Mouse (Mus musculus): ENCODE data around the gene Polg2. TPM values are rescaled to one million over a fixed set of nuclear protein-coding genes. Genes with fewer than 3 reads are reported as not detected.

Polg2 gene
- total and polyA plus RNA-seq, 3 experiments, result 6.3 to 10.7 TPM; not detected in 1

DNA sequence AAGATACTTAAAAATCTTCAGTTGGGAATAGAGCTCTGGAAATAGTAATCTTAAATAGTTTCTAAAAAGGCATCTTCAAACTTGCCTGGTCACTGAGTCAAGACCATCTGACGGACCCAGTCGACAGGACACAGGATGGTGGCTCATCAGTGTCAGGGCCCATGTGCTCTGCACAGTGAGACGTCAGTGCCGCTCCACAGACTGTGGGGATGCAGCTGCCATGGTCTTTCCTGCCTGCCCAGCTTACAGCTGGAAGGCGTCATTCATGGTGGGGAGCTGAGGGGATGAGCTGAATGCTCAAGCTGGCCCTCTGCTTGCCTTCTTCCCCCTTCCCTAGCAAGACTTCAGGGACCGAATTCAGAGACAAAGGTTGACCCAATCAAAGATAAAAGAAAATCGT, 37.0 kb upstream of the Polg2 start:
- H3K36me3 ChIP-seq (ENCODE audit: control insufficient read depth in 1 of 2, insufficient read depth in 2 of 2, low read length in 2 of 2), result peaks cover 5 to 11% of the 10 kb centered on the region in 2 experiments; a peak in 3 of 4 replicates
- DNase-seq (ENCODE audit: low read depth, low spot score), result no peak
- H3K9me3 ChIP-seq (replicated peaks; ENCODE audit: insufficient read depth, low read length), result no peaks in the 10 kb centered on the region
- no peak overlapping the region for H3K27ac ChIP-seq (ENCODE audit: control insufficient read depth, low read depth, low read length)
- no peaks in the 10 kb centered on the region for H3K27me3 ChIP-seq (ENCODE audit: control insufficient read depth in 1 of 2, insufficient read depth in 2 of 2, low read length in 2 of 2)
- no peaks in the 10 kb centered on the region for H3K79me2 ChIP-seq (ENCODE audit: control insufficient read depth, insufficient read depth, low read length, poor library complexity)
- peaks cover 0 to 2% of the 10 kb centered on the region in 2 experiments; a peak in 1 of 4 replicates for H3K4me1 ChIP-seq (ENCODE audit: control insufficient read depth in 1 of 2, insufficient read depth in 2 of 2, low read length in 2 of 2)
- no peak for TF ChIP-seq GABPA (IDR thresholded peaks at IDR 0.05; ENCODE audit: low read depth, low read length)
- TF ChIP-seq E2F4 (IDR thresholded peaks at IDR 0.05; ENCODE audit: borderline replicate concordance, low read depth, low read length), result no peak
- TF ChIP-seq SIN3A (IDR thresholded peaks at IDR 0.05; ENCODE audit: low read length), result no peak
- no peak for TF ChIP-seq TCF12 (IDR thresholded peaks at IDR 0.05; ENCODE audit: low read depth, low read length)
- TF ChIP-seq JUND (IDR thresholded peaks at IDR 0.05; ENCODE audit: low read depth, low read length), result no peak
- TF ChIP-seq USF2 (IDR thresholded peaks at IDR 0.05; ENCODE audit: borderline replicate concordance in 1 of 2, insufficient read depth in 1 of 2, low read depth in 1 of 2, low read length in 2 of 2), result no peak
- TF ChIP-seq SMC3 (IDR thresholded peaks at IDR 0.05; ENCODE audit: low read depth, low read length), result no peak
- TF ChIP-seq ELF1 (IDR thresholded peaks at IDR 0.05; ENCODE audit: low read depth, low read length), result no peak
- no peak for TF ChIP-seq MAZ (IDR thresholded peaks at IDR 0.05; ENCODE audit: low read depth, low read length)
- no peak for TF ChIP-seq MYC (IDR thresholded peaks at IDR 0.05; ENCODE audit: low read depth, low read length)
- TF ChIP-seq UBTF (IDR thresholded peaks at IDR 0.05; ENCODE audit: borderline replicate concordance, insufficient read depth, low read depth, low read length), result no peak
- no peak for TF ChIP-seq ETS1 (IDR thresholded peaks at IDR 0.05; ENCODE audit: low read depth, low read length)
- TF ChIP-seq BHLHE40 (IDR thresholded peaks at IDR 0.05; ENCODE audit: borderline replicate concordance, low read depth, low read length), result no peak
- TF ChIP-seq KAT2A (conservative IDR thresholded peaks at IDR 0.05; ENCODE audit: low read depth, low read length), result no peak
- no peak for TF ChIP-seq CHD1 (IDR thresholded peaks at IDR 0.05; ENCODE audit: low read depth, low read length)
- no peak for TF ChIP-seq ZKSCAN1 (IDR thresholded peaks at IDR 0.05; ENCODE audit: low read depth, low read length)
- no peak for TF ChIP-seq ZMIZ1 (IDR thresholded peaks at IDR 0.05; ENCODE audit: low read depth, low read length)
- H3K4me3 ChIP-seq (ENCODE audit: control insufficient read depth in 1 of 2, insufficient read depth in 1 of 2, low read depth in 2 of 2, low read length in 2 of 2), result no peak overlapping the region
- no peak overlapping the region for H3K9ac ChIP-seq (ENCODE audit: control insufficient read depth, low read depth, low read length, poor library complexity, severe bottlenecking)

DNA sequence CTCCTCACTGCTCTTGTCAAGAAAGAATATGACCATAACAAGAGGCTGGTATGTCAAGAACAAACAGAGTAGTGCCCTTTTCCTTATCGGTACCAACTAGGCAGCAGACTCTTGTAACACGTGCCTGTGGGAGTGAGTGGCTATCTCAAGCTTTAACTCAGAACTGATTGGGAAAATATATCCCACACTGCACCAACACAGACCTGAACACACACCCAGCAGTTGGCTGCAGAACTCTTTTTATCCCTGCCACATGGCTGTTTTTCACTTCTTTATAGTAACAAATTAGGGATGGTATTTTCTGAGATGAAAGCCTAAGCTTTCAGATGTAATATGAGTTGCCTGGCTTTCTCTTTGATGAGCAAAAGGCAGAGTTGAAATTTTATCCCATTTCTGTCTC, 36.4 kb upstream of the Polg2 start:
- Histone ChIP-seq H3K79me2 (ENCODE audit: control insufficient read depth, insufficient read depth, low read length, poor library complexity) (no peaks in the 10 kb centered on the region), H3K27ac (ENCODE audit: control insufficient read depth, low read depth, low read length) (no peak overlapping the region), H3K4me1 (ENCODE audit: control insufficient read depth in 1 of 2, insufficient read depth in 2 of 2, low read length in 2 of 2) (no peaks in the 10 kb centered on the region), H3K9ac (ENCODE audit: control insufficient read depth, low read depth, low read length, poor library complexity, severe bottlenecking) (no peak overlapping the region), H3K4me3 (ENCODE audit: control insufficient read depth in 1 of 2, insufficient read depth in 1 of 2, low read depth in 2 of 2, low read length in 2 of 2) (no peak overlapping the region), H3K9me3 (replicated peaks; ENCODE audit: insufficient read depth, low read length) (no peaks in the 10 kb centered on the region), H3K36me3 (ENCODE audit: control insufficient read depth in 1 of 2, insufficient read depth in 2 of 2, low read length in 2 of 2) (peaks cover 0 to 9% of the 10 kb centered on the region in 2 experiments; a peak in 2 of 4 replicates), H3K27me3 (ENCODE audit: control insufficient read depth in 1 of 2, insufficient read depth in 2 of 2, low read length in 2 of 2) (no peaks in the 10 kb centered on the region)
- TF ChIP-seq SIN3A (IDR thresholded peaks at IDR 0.05; ENCODE audit: low read length) (no peak), ZKSCAN1 (IDR thresholded peaks at IDR 0.05; ENCODE audit: low read depth, low read length) (no peak), MYC (IDR thresholded peaks at IDR 0.05; ENCODE audit: low read depth, low read length) (no peak), CHD2 (IDR thresholded peaks at IDR 0.05; ENCODE audit: low read length) (no peak), ELF1 (IDR thresholded peaks at IDR 0.05; ENCODE audit: low read depth, low read length) (no peak), EP300 (IDR thresholded peaks at IDR 0.05; ENCODE audit: low read depth in 1 of 2, low read length in 2 of 2) (no peak), POLR2AphosphoS5 (IDR thresholded peaks at IDR 0.05; ENCODE audit: borderline replicate concordance, low read depth, low read length) (no peak), ZNF384 (IDR thresholded peaks at IDR 0.05; ENCODE audit: low read depth, low read length) (no peak), GABPA (IDR thresholded peaks at IDR 0.05; ENCODE audit: low read depth, low read length) (no peak), ETS1 (IDR thresholded peaks at IDR 0.05; ENCODE audit: low read depth, low read length) (no peak), MAFK (IDR thresholded peaks at IDR 0.05; ENCODE audit: borderline replicate concordance, low read depth, low read length) (no peak), MYB (IDR thresholded peaks at IDR 0.05; ENCODE audit: low read depth, low read length) (no peak), JUND (IDR thresholded peaks at IDR 0.05; ENCODE audit: low read depth, low read length) (no peak), CTCF (IDR thresholded peaks at IDR 0.05 in 2 of 3, conservative IDR thresholded peaks at IDR 0.05 in 1 of 3; ENCODE audit: control insufficient read depth in 1 of 3, insufficient read depth in 1 of 3, low read depth in 2 of 3, low read length in 3 of 3, poor library complexity in 1 of 3, severe bottlenecking in 1 of 3) (no peak), RCOR1 (IDR thresholded peaks at IDR 0.05; ENCODE audit: low read depth, low read length) (no peak)
- DNase-seq (ENCODE audit: low read depth, low spot score), result no peak

Measured in MEL (cell line).